Mouse (Mus musculus) WW6 (cell line): Measurements from ENCODE around the gene Fam187b.
"Not testable (repeated sequence)": the region's sequence is repeated elsewhere in the genome, so short reads cannot be mapped to it uniquely, and the experiment has no call there.

ENCODE experiments used
- DNase-seq: peaks from one replicate; pipeline ENCODE4 v3.0.0-alpha.2; 2013; ENCODE audit warnings: low read depth, low spot score

The Fam187b gene

GRCm38 (mm10) chr7:30973501-30974289 lies at the start of gene Fam187b:
Gene Fam187b, plus strand, starts transcription at chr7:30973790.
- peak; percentile 78 for DNase-seq

GRCm38 (mm10) chr7:30924071-30924470 lies 49.5 kb upstream of the Fam187b start:
- DNase-seq: no peak

GRCm38 (mm10) chr7:30924581-30924980 lies 49.0 kb upstream of the Fam187b start, which contains the start of gene Hamp2:
Gene Hamp2, minus strand, starts transcription at chr7:30924681.
- not testable (repeated sequence) for DNase-seq

DNA sequence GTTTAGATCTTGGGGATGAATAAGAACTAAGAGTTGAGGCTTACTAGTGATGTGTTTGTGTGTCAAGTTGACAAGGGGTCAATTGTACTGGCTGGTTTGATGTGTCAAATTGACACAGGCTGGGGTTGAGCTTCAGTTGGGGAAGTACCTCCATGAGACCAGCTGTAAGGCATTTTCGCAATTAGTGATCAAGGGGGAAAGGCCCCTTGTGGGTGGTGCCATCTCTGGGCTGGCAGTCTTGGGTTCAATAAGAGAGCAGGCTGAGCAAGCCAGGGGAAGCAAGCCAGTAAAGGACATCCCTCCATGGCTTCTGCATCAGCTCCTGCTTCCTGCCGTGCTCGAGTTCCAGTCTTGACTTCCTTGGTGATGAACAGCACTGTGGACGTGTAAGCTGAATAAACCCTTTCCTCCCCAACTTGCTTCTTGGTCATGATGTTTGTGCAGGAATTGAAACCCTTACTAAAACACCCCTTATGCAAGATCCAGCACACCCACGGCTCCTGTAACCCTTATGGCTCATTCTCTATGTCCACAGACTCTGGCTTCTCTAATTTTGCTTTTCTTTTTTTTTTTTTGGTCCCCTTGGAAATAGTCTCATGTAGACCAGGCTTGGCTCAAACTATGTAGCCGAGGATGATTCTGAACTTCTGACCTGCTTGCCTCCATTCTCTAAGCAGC lies 38.0 kb upstream of the Fam187b start:
- DNase-seq: not testable (repeated sequence)

DNA sequence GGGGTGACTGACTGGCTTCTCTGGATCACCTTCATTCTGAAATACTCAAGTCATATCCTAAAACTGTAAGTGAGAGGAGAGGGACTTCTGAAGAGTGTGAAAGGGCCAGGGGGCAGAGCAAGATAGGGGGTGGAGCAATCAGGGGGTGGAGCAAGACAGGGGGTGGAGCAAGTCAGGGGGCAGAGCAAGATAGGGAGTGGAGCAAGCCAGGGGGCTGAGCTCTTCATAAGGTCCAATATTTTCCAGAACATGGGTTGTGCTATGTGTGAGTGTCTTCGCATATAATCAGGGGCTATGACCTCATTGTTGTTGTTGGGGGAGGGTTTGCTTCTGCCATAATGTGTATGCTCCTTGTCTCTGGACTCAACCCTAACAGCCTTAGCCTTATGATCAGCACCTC lies 33.5 kb upstream of the Fam187b start:
- DNase-seq: not testable (repeated sequence)

GRCm38 (mm10) chr7:30942365-30942764 lies 31.2 kb upstream of the Fam187b start:
- not testable (repeated sequence) for DNase-seq

DNA sequence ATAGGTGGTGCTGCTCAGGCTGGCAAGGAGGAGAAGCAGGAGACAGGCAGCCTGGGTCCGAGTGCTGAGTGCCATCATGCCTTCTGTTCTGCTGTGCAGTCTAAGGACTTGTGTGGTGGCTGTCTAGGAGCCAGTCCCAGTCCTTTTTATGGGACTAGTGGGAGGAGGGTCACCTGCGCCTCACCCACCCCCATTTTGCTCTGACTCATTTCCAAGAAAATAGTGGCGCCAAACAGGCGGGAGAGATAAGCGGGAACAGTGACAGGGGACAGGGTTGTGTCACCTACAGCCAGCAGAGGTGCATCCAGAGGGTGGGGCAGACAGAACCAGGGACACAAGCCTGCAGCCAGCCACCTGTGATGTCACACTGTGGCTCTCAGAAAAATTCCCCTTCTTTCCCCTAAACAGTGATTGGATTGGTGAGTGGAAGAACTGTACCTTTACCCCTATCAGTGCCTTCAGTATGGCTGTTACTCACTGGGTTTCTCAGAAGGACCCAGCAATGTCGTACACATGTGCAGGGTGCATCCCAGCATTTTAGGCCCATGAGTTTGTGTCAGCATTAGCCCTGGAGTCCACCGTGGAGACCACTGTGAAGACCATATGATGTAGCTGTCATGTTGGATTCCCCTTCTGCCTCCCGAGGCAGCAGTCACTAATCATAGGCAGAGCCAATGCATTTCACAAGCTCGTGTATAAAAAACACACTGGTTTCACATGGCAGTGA lies 29.5 kb upstream of the Fam187b start, which contains the start of gene Hamp:
TSS of gene Hamp (minus strand) at position 124 of the 727 bp plus-strand sequence.
- no peak for DNase-seq

DNA sequence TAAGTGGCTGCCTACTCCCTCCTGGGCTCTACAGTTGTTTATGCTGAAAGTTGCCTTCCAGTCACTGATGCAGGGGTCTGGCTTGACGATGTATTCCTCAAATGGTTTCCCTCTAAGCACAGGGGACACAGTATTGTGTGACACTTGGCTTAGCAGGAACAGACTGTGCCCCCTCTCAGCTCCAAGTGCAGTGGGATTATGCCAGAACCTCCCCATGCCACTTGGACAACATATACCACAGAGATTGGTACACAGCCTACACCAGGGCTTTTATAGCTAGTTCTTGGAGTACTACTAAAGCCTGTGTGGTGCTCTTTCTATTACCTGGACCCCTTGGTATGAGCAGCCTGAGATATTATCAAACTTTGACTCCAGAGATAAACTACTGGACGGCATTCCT lies 28.9 kb upstream of the Fam187b start:
- not testable (repeated sequence) for DNase-seq

- not testable (repeated sequence) for DNase-seq
Observed at GRCm38 (mm10) chr7:30945466-30945865, 28.1 kb upstream of the Fam187b start.

DNA sequence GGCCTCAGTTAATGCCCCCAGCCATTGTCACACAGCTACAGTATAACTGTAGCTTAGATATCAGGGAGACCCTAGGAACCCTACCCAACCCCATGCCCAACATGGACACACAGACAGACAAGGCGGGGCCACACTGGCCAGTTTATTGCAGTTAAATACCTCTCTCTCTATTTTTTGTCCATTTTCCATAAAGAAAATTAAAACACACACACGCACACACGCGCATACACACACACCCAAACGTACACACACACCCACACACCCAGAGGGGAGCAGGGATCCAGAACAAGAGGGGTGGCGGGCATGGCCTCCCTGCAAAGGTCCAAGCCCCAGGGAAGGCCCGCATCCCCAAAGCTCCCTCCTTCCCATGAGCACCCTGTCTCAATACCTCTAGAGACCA lies 27.7 kb upstream of the Fam187b start:
- no peak for DNase-seq

- not testable (repeated sequence) for DNase-seq
Observed at GRCm38 (mm10) chr7:30949902-30950301, 23.7 kb upstream of the Fam187b start.

- DNase-seq: no peak
Observed at GRCm38 (mm10) chr7:30952441-30953265, 20.9 kb upstream of the Fam187b start.

DNA sequence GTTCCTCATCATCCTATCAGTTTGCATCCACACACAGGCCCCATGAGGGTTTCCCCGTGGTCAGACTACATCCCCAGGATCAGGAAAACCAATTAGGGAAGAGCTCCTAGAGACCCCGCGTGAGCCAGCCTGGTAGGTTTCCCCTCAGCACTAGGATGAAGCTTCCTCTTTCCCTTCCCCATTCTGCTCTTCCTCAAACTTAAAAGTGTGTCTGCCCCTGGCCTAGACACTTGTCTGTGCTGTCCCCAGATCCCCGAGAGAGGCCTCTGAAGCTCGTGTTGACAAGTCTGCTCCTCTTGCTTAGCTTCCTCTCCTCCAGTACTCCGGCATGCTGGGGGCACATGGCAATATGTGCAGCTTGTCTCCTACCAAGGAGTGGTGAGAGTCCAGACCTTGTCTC lies 20.1 kb upstream of the Fam187b start:
- DNase-seq: no peak

GRCm38 (mm10) chr7:30954036-30954435 lies 19.6 kb upstream of the Fam187b start:
- DNase-seq: no peak

DNA sequence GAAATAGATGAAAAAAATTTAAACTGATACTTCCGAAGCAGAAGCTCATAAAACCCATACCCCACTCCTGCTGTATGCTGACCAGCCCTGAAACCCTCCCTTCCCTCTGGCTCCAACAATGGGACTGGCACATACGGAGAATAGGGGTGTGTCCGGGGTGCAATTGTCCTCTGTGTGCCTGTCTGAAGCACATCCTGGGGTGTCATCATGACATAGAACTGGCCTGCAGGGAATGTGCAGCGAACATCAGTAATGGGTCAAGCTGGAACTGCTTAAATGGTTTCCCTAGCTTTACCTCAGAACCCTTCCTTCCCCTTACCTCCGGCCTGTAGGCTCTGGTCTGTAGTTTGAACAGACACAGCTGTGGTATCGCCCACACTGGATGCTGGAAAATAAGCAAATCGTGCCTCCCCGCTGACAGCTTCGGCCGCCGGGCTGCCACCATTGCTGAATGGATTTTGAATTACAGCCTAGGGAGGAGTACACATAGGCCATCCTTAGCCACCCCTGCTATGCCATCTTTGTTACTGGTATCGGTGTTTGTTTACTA lies 18.5 kb upstream of the Fam187b start:
- no peak for DNase-seq

DNA sequence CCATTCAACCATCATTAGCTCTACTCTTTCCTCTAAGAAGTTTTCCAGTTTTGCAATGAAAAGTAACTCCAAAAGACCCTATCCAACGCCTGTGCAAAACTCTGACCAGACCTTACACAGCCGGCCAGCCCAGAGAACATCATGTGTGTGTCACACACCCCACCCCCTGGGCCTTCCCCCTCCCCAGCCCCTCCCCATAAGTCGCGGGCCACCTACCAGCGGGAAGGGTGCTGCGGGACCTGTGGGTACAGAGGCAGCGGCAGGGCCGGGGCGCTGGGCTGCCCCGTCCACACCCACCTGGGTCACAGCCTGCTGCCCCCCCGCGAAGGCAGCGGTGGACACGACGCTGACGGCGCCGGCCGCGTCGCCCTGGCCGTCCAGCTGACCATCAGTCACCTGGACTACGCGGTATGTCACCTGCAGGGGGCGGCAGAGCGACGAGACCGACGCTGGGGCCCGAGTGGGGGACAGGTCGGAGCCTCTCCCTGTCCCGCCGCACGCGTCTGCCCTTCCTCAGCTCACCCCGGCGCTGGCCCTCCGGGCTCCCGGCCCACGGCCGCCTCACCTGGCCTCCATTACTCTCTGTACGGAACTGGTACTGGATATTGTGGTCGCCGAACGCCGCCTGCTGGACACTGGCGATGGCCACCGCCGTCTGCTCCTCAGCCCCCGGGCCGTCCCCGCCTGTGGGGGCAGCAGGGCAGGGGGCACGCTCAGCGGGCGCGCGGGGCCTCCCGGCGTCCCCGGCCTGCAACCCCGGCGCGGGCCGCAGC lies 17.8 kb upstream of the Fam187b start:
- DNase-seq: no peak

DNA sequence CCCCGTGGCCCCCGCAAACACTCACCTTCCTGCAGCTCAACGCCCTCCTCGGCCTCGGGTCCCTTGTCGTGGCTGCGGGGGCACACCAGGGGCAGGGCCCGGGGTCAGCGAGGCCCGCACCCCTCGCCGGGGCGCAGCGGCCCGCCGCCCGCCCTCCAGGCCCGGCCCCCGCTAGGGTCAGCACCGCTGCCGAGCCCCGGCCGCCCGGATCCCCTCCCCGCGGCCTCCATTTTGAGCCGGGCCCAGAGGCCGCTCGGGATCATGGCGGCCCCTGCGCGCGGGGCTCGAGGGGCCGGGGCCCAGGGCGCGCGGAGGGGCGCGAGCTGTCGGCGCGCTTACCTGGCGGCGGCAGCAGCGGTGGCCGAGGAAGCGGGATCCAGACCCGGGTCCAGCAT lies 17.2 kb upstream of the Fam187b start:
- no peak for DNase-seq

DNA sequence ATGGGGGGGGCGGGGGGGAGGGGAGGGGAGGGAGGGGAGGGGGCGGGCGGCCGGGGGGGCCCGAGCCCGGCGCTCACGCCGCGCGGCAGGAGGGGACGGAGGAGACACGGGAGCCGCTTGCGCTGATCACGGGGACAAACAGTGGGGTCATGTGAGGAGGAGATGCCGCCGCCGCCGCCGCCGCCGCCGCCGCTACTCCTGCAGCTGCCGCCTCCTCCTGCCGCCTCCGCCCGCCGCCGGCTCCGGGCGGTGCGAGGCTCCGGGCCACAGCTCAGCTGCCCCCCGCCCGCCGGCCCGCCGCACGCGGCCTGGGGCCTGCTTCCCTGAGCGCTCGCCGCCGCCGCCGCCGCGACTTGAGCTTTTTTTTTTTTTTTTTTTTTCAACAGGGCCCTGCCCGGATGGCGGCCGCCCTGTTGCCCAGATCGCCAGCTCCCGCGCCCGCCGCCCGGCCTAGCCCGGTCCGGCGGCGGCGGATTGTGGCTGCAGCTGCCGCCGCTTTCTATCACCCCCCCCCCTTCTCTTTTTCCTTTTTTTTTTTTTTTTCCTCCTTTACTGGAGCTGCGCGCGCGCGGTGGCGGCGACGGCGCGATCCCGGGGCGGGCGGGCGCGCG lies 16.7 kb upstream of the Fam187b start, which contains the start of gene Usf2:
TSS of gene Usf2 (minus strand) at position 48 of the 611 bp plus-strand sequence.
- no peak for DNase-seq

DNA sequence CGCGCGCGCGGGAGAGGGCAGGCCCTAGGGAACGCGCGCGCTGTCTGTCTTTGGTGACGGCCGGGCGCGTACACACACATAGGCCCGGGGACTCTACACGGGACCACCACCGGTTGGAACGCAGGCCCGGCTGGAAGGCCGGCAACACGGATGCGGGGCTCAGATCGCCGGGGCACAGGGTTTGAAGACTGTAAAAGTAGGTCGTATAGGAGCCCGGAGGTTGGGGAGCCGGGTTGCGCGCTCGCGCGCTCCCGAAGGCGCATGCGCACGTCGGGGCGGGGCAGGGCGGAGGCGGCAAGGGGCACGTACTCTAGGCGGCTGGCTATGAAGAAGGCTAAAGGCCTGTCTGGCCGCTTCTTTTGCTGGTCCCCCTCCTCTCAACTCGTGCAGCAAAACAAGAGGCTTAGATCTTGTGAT lies 16.2 kb upstream of the Fam187b start:
- peak; percentile 74 for DNase-seq
